In genomic region chr15:79891436-79892212, GRCm38 (mm10) we compare ENCODE assay signal across 8 mouse cellular contexts. TPM values are rescaled to one million over a fixed set of nuclear protein-coding genes. Genes with fewer than 3 reads are reported as not detected.
DNase-seq lines count a peak whose midpoint lies in the region; ATAC-seq and TF ChIP-seq lines count a peak whose summit lies in the region.

TSS of gene Apobec3 (plus strand) at chr15:79891659.

- peak within 1 kb of the TSS; percentile 76 for H3K4me3 ChIP-seq in ES-Bruce4 (ENCODE audit: low read depth, low read length)
- peak within 1 kb of the TSS; percentile 36 for H3K4me3 ChIP-seq in embryonic facial prominence, embryonic 14.5 days (ENCODE audit: low read depth, low read length)
- H3K4me3 ChIP-seq in heart, embryonic 12.5 days: peak within 1 kb of the TSS; percentile 59
- peak within 1 kb of the TSS; percentile 54 for H3K4me3 ChIP-seq in kidney, embryonic 15.5 days (replicated peaks)

- H3K4me1 ChIP-seq in ES-Bruce4 (ENCODE audit: control insufficient read depth, insufficient read depth, low read length): peaks cover 2% of the 10 kb centered on the region
- H3K4me1 ChIP-seq in embryonic facial prominence, embryonic 14.5 days (ENCODE audit: control insufficient read depth, insufficient read depth, low read length): peaks cover 6% of the 10 kb centered on the region; the same call in 1 of the 2 replicates
- peaks cover 9% of the 10 kb centered on the region for H3K4me1 ChIP-seq in heart, embryonic 12.5 days (replicated peaks)
- peaks cover 28% of the 10 kb centered on the region for H3K4me1 ChIP-seq in kidney, embryonic 15.5 days

- H3K27me3 ChIP-seq in ES-Bruce4 (ENCODE audit: control insufficient read depth, insufficient read depth, low read length, poor library complexity, severe bottlenecking): no peaks in the 10 kb centered on the region
- H3K27me3 ChIP-seq in embryonic facial prominence, embryonic 14.5 days (replicated peaks; ENCODE audit: control insufficient read depth, insufficient read depth, low read length): peaks cover 3% of the 10 kb centered on the region; the same call in 1 of the 2 replicates
- 0 out of 2 replicates have a peak, but pooled peaks cover 4% of the 10 kb centered on the region for H3K27me3 ChIP-seq in heart, embryonic 12.5 days (replicated peaks)
- peaks cover 6% of the 10 kb centered on the region; the same call in 1 of the 2 replicates for H3K27me3 ChIP-seq in kidney, embryonic 15.5 days

- H3K9ac ChIP-seq in ES-Bruce4 (ENCODE audit: low read depth, poor library complexity, severe bottlenecking): peak within 1 kb of the TSS; percentile 74
- peak within 1 kb of the TSS; percentile 56 for H3K9ac ChIP-seq in embryonic facial prominence, embryonic 14.5 days (ENCODE audit: low read depth, low read length)
- H3K9ac ChIP-seq in heart, embryonic 12.5 days: peak within 1 kb of the TSS; percentile 72
- peak within 1 kb of the TSS; percentile 53 for H3K9ac ChIP-seq in kidney, embryonic 15.5 days

- TF ChIP-seq POLR2A in ES-Bruce4 (IDR thresholded peaks at IDR 0.05; ENCODE audit: insufficient read depth, low read length): peak; percentile 62

- H3K9me3 ChIP-seq in ES-Bruce4 (replicated peaks; ENCODE audit: control insufficient read depth, insufficient read depth, low read length, poor library complexity, severe bottlenecking): no peaks in the 10 kb centered on the region
- no peaks in the 10 kb centered on the region for H3K9me3 ChIP-seq in embryonic facial prominence, embryonic 14.5 days (ENCODE audit: control insufficient read depth, low read length)
- H3K9me3 ChIP-seq in heart, embryonic 12.5 days (replicated peaks): no peaks in the 10 kb centered on the region
- H3K9me3 ChIP-seq in kidney, embryonic 15.5 days (replicated peaks): no peaks in the 10 kb centered on the region

- TF ChIP-seq CTCF in ES-Bruce4 (IDR thresholded peaks at IDR 0.05; ENCODE audit: low read depth, low read length): peak; percentile 95

- TF ChIP-seq EP300 in ES-Bruce4 (IDR thresholded peaks at IDR 0.05; ENCODE audit: insufficient read depth, low read depth, low read length): peak; percentile 62; the same call in 1 of the 2 replicates

- H3K27ac ChIP-seq in ES-Bruce4 (ENCODE audit: insufficient read depth, low read length): peak within 1 kb of the TSS; percentile 64
- H3K27ac ChIP-seq in embryonic facial prominence, embryonic 14.5 days (replicated peaks; ENCODE audit: low read depth, low read length): peak within 1 kb of the TSS; percentile 41; the same call in 1 of the 2 replicates
- peak within 1 kb of the TSS; percentile 44; the same call in 1 of the 2 replicates for H3K27ac ChIP-seq in heart, embryonic 12.5 days (ENCODE audit: poor library complexity, severe bottlenecking)
- H3K27ac ChIP-seq in kidney, embryonic 15.5 days: peak within 1 kb of the TSS; percentile 84

- H3K36me3 ChIP-seq in ES-Bruce4 (ENCODE audit: control insufficient read depth, insufficient read depth, low read length, poor library complexity, severe bottlenecking): peaks cover 5% of the 10 kb centered on the region
- no peaks in the 10 kb centered on the region for H3K36me3 ChIP-seq in embryonic facial prominence, embryonic 14.5 days (ENCODE audit: control insufficient read depth, insufficient read depth, low read length)
- H3K36me3 ChIP-seq in heart, embryonic 12.5 days: no peaks in the 10 kb centered on the region
- no peaks in the 10 kb centered on the region for H3K36me3 ChIP-seq in kidney, embryonic 15.5 days

- peak; percentile 80 to 87 for DNase-seq in adrenal gland, postnatal 36 days
- peak; percentile 70 for DNase-seq in embryonic facial prominence, embryonic 14.5 days (ENCODE audit: low spot score)
- DNase-seq in lung, postnatal 14 days: peak; percentile 88
- peak; percentile 75 for DNase-seq in ovary, postnatal 36 days (ENCODE audit: low spot score)
- peak; percentile 52 to 80 for DNase-seq in urinary bladder, postnatal 4 days (ENCODE audit: low spot score in 2 of 2)

- H3K4me2 ChIP-seq in embryonic facial prominence, embryonic 14.5 days (ENCODE audit: low read depth, low read length): peak within 1 kb of the TSS; percentile 54
- peak within 1 kb of the TSS; percentile 77 for H3K4me2 ChIP-seq in heart, embryonic 12.5 days
- peak within 1 kb of the TSS; percentile 66 for H3K4me2 ChIP-seq in kidney, embryonic 15.5 days

- WGBS in embryonic facial prominence, embryonic 14.5 days: 2% methylated on average over 20 of the region's 20 CpGs
- 2% methylated on average over 20 of the region's 20 CpGs for WGBS in heart, embryonic 12.5 days
- WGBS in kidney, embryonic 15.5 days: 1% methylated on average over 20 of the region's 20 CpGs

- ATAC-seq in embryonic facial prominence, embryonic 14.5 days (ENCODE audit: low read depth): peak; percentile 62; the same call in 1 of the 2 replicates
- ATAC-seq in heart, embryonic 12.5 days (ENCODE audit: insufficient number of reproducible peaks, low FRiP score): peak; percentile 74
- ATAC-seq in kidney, embryonic 15.5 days (replicated peaks; ENCODE audit: low FRiP score): peak; percentile 47; the same call in 1 of the 2 replicates

RNA-seq across cellular contexts. Expression of gene Apobec3, which starts in this region (rescaled TPM):
- 98.9 and 114 TPM in 2 replicates for polyA plus RNA-seq in ES-Bruce4 (2011; ENCODE audit: insufficient read depth, insufficient read length, low read depth, missing spikeins)
- total RNA-seq in adrenal gland, postnatal 36 days (2021): 10 to 100 TPM; 14.5 to 15.7 TPM
- 16.1 and 17.3 TPM in 2 replicates for polyA plus RNA-seq in embryonic facial prominence, embryonic 14.5 days (2014; fragmentation: Nextera tagmentation; extraction: Ambion mirVana)
- polyA plus RNA-seq in heart, embryonic 12.5 days (2016; fragmentation: Nextera tagmentation; extraction: Ambion mirVana): 11.2 and 12.2 TPM in 2 replicates
- polyA plus RNA-seq in kidney, embryonic 15.5 days (2015; fragmentation: Nextera tagmentation; extraction: Ambion mirVana): 29.3 and 31.0 TPM in 2 replicates

Comparison
In these comparisons a context has a peak if more than half of its experiments do, and no peak if none do; other contexts are left out.
1. Peak in every context shown above with its lines: DNase-seq, ATAC-seq, H3K4me3 ChIP-seq and H3K27ac ChIP-seq.